Mouse (Mus musculus): ENCODE data around the gene Il16.

- no peak for TF ChIP-seq POLR2A (IDR thresholded peaks at IDR 0.05; ENCODE audit: low read depth, low read length)
- no peak for TF ChIP-seq CTCF (IDR thresholded peaks at IDR 0.05; ENCODE audit: borderline replicate concordance, insufficient read depth, low read length)
Observed at GRCm38 (mm10) chr7:83713639-83714038, 31.9 kb downstream of the Il16 start.

All from embryonic fibroblast, embryonic 13.5 days (primary cell).